Mouse (Mus musculus): Measurements from ENCODE around the gene Parp16. TPM values are rescaled to one million over a fixed set of nuclear protein-coding genes. Genes with fewer than 3 reads are reported as not detected.

Gene Parp16
- polyA plus RNA-seq, 1 experiment from 2014 or later: 5.7 TPM

- 34% methylated on average over 4 of the region's 4 CpGs for WGBS
- no peaks in the 10 kb centered on the region for H3K27me3 ChIP-seq (ENCODE audit: control insufficient read depth, insufficient read depth, low read depth, low read length)
- H3K27ac ChIP-seq (ENCODE audit: low read length): 0 out of 2 replicates have a peak overlapping the region, but pooled peaks have one; percentile 3
- H3K9me3 ChIP-seq (ENCODE audit: control insufficient read depth, low read length): no peaks in the 10 kb centered on the region
- H3K4me1 ChIP-seq (replicated peaks; ENCODE audit: control insufficient read depth, insufficient read depth, low read length): peaks cover 12% of the 10 kb centered on the region
- peak; percentile 56 for ATAC-seq (ENCODE audit: low read depth)
- no peak overlapping the region for H3K4me3 ChIP-seq (ENCODE audit: low read length)
- H3K36me3 ChIP-seq (ENCODE audit: control insufficient read depth, insufficient read depth, low read length): no peaks in the 10 kb centered on the region
- no peak overlapping the region for H3K4me2 ChIP-seq (ENCODE audit: low read depth, low read length)
- H3K9ac ChIP-seq (ENCODE audit: low read length): no peak overlapping the region
Observed at GRCm38 (mm10) chr9:65243249-65243648, 48.1 kb downstream of the Parp16 start.

DNA sequence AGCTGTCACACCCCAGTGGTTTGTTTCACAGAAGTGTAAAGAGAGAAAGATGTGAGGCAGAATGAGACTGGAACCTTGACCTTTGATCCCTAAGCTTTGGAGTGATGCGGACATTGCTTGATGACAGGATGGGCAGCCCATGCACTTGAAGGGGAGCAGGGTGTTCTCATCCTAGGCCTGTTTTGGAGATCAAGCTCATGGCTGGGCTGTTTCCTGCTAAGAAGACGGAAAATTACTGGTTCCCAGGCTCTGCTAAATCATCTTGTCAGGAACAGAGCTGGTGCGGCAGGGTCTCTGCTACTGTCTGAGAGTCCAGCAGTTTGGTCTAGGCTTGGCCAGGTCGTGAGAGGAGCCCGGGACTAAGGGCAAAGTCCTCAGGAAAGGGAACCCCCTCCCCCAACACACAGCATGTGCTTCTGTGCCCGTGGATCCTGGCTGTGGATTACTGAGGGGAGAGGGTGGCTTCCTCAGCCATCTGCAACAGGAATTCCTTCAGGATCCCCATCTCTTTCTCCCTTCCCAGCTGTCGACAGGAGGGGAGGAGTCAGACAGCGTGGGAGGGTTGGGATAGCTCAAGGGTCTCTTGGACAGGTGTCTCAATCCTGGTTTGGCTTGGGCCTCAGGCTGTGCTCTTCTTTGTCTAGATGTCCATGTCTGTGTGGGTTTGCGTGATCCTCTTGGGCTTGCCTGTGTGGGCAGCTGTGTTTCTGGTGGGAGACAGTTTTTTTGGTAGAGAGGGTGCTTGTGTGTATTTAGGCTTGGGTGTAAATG, 49.1 kb downstream of the Parp16 start:
- Histone ChIP-seq H3K36me3 (ENCODE audit: control insufficient read depth, insufficient read depth, low read length) (no peaks in the 10 kb centered on the region), H3K27me3 (ENCODE audit: control insufficient read depth, insufficient read depth, low read depth, low read length) (no peaks in the 10 kb centered on the region)
- WGBS: 39% methylated on average over 9 of the region's 9 CpGs

GRCm38 (mm10) chr9:65247502-65248376, 52.6 kb downstream of the Parp16 start:
- H3K9ac ChIP-seq (ENCODE audit: low read length): no peak overlapping the region
- no peak overlapping the region for H3K4me3 ChIP-seq (ENCODE audit: low read length)
- H3K4me1 ChIP-seq (replicated peaks; ENCODE audit: control insufficient read depth, insufficient read depth, low read length): peaks cover 10% of the 10 kb centered on the region
- peak; percentile 45; the same call in 1 of the 2 replicates for ATAC-seq (ENCODE audit: low read depth)
- H3K27ac ChIP-seq (ENCODE audit: low read length): no peak overlapping the region
- 55% methylated on average over 16 of the region's 16 CpGs for WGBS
- H3K9me3 ChIP-seq (ENCODE audit: control insufficient read depth, low read length): no peaks in the 10 kb centered on the region
- no peak overlapping the region for H3K4me2 ChIP-seq (ENCODE audit: low read depth, low read length)
- H3K27me3 ChIP-seq (ENCODE audit: control insufficient read depth, insufficient read depth, low read depth, low read length): no peaks in the 10 kb centered on the region
- H3K36me3 ChIP-seq (ENCODE audit: control insufficient read depth, insufficient read depth, low read length): no peaks in the 10 kb centered on the region

More for the DNA sequence above, 49.1 kb downstream of the Parp16 start:
- Histone ChIP-seq H3K4me1 (replicated peaks; ENCODE audit: control insufficient read depth, insufficient read depth, low read length) (peaks cover 10% of the 10 kb centered on the region), H3K4me3 (ENCODE audit: low read length) (no peak overlapping the region), H3K27ac (ENCODE audit: low read length) (no peak overlapping the region), H3K4me2 (ENCODE audit: low read depth, low read length) (no peak overlapping the region), H3K9me3 (ENCODE audit: control insufficient read depth, low read length) (no peaks in the 10 kb centered on the region), H3K9ac (ENCODE audit: low read length) (no peak overlapping the region)
- ATAC-seq (ENCODE audit: low read depth): no peak

DNA sequence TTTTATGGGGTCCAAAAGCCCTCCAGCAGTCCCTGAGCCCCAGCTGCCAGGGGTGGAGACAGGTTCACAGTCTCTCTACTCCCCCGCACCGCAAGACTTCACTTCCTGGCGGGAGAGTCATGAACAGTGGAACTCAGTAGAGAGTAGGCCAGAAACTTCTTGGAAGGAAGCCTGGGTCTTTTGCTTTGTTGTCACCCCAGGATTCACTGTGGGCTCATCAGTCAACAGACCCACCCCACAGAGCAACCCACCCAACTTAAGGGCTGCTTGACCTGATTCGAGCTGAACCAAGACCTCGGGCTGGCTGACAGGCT, 53.2 kb downstream of the Parp16 start:
- Histone ChIP-seq H3K4me1 (replicated peaks; ENCODE audit: control insufficient read depth, insufficient read depth, low read length) (peaks cover 8% of the 10 kb centered on the region), H3K9me3 (ENCODE audit: control insufficient read depth, low read length) (no peaks in the 10 kb centered on the region), H3K4me2 (ENCODE audit: low read depth, low read length) (no peak overlapping the region), H3K27ac (ENCODE audit: low read length) (no peak overlapping the region), H3K27me3 (ENCODE audit: control insufficient read depth, insufficient read depth, low read depth, low read length) (no peaks in the 10 kb centered on the region), H3K4me3 (ENCODE audit: low read length) (no peak overlapping the region), H3K36me3 (ENCODE audit: control insufficient read depth, insufficient read depth, low read length) (no peaks in the 10 kb centered on the region), H3K9ac (ENCODE audit: low read length) (no peak overlapping the region)
- 0 out of 2 replicates have a peak, but pooled peaks have one; percentile 20 for ATAC-seq (ENCODE audit: low read depth)
- WGBS: 66% methylated on average over 5 of the region's 5 CpGs

GRCm38 (mm10) chr9:65252026-65252425, 56.9 kb downstream of the Parp16 start:
- 59% methylated on average over 3 of the region's 3 CpGs for WGBS
- Histone ChIP-seq H3K36me3 (ENCODE audit: control insufficient read depth, insufficient read depth, low read length) (no peaks in the 10 kb centered on the region), H3K4me3 (ENCODE audit: low read length) (no peak overlapping the region), H3K9ac (ENCODE audit: low read length) (no peak overlapping the region), H3K4me2 (ENCODE audit: low read depth, low read length) (no peak overlapping the region), H3K9me3 (ENCODE audit: control insufficient read depth, low read length) (no peaks in the 10 kb centered on the region), H3K4me1 (replicated peaks; ENCODE audit: control insufficient read depth, insufficient read depth, low read length) (peaks cover 3% of the 10 kb centered on the region; the same call in 1 of the 2 replicates), H3K27me3 (ENCODE audit: control insufficient read depth, insufficient read depth, low read depth, low read length) (no peaks in the 10 kb centered on the region), H3K27ac (ENCODE audit: low read length) (no peak overlapping the region)
- ATAC-seq (ENCODE audit: low read depth): no peak

- Histone ChIP-seq H3K36me3 (ENCODE audit: control insufficient read depth, insufficient read depth, low read length) (no peaks in the 10 kb centered on the region), H3K4me1 (replicated peaks; ENCODE audit: control insufficient read depth, insufficient read depth, low read length) (no peaks in the 10 kb centered on the region), H3K9me3 (ENCODE audit: control insufficient read depth, low read length) (no peaks in the 10 kb centered on the region), H3K27ac (ENCODE audit: low read length) (no peak overlapping the region), H3K9ac (ENCODE audit: low read length) (no peak overlapping the region), H3K27me3 (ENCODE audit: control insufficient read depth, insufficient read depth, low read depth, low read length) (no peaks in the 10 kb centered on the region), H3K4me2 (ENCODE audit: low read depth, low read length) (no peak overlapping the region), H3K4me3 (ENCODE audit: low read length) (no peak overlapping the region)
- no peak for ATAC-seq (ENCODE audit: low read depth)
- WGBS: 73% methylated on average over 11 of the region's 11 CpGs
Observed at GRCm38 (mm10) chr9:65255906-65256600, 60.9 kb downstream of the Parp16 start.

DNA sequence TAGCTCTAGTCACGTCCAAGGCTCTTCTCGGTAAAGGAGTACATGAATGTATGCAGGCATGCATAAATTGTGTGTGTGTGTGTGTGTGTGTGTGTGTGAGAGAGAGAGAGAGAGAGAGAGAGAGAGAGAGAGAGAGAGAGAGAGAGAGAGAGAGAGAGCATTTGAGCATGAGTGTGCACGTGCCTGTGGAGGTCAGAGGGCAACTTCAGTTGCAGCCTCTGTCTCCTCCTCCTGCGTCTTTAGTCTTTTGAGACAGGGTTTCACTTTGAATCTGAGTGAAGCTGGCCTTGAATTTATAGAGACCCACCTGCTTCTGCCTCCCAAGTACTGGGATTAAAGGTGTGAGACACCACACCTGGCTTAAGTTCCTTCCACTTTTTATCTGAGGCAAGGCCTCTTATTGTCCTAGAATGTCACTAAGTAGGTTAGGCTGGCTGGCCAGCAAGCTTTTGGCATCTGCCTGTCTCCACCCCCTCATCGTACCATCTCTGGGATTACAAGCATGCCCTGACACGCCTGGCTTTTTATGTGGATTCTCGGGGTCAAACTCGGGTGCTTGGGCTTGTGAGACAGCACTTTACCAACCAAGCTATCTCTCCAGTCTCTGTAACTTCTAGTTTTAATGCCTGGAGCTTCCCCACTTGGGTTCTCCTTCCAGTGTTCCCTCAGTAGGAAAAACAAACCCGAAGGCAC, 62.2 kb downstream of the Parp16 start:
- 63% methylated on average over 9 of the region's 9 CpGs for WGBS
- no peaks in the 10 kb centered on the region for H3K27me3 ChIP-seq (ENCODE audit: control insufficient read depth, insufficient read depth, low read depth, low read length)
- H3K9ac ChIP-seq (ENCODE audit: low read length): no peak overlapping the region
- no peaks in the 10 kb centered on the region for H3K9me3 ChIP-seq (ENCODE audit: control insufficient read depth, low read length)
- H3K36me3 ChIP-seq (ENCODE audit: control insufficient read depth, insufficient read depth, low read length): no peaks in the 10 kb centered on the region
- no peak overlapping the region for H3K4me2 ChIP-seq (ENCODE audit: low read depth, low read length)
- no peak for ATAC-seq (ENCODE audit: low read depth)
- no peaks in the 10 kb centered on the region for H3K4me1 ChIP-seq (replicated peaks; ENCODE audit: control insufficient read depth, insufficient read depth, low read length)
- H3K4me3 ChIP-seq (ENCODE audit: low read length): no peak overlapping the region
- no peak overlapping the region for H3K27ac ChIP-seq (ENCODE audit: low read length)

DNA sequence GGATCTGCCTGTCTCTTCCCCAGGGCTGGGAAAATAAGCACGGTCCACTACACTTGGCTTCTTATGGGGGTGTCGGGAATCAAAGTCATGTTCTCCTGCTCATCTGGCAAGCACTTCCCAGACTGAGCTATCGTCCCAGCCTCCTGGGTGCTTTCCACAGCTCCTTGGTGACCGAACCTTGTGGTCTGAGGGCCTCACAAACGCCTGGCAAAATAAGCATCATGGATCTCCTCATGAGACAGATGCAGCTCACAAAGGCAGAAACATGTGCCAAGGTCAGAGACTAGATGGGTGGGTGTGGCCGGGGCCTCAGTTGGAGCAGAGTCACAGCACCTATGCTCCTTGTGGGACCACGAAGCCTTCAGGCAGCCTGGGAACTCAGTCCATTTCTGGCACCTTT, 64.2 kb downstream of the Parp16 start:
- Histone ChIP-seq H3K4me1 (replicated peaks; ENCODE audit: control insufficient read depth, insufficient read depth, low read length) (no peaks in the 10 kb centered on the region), H3K4me2 (ENCODE audit: low read depth, low read length) (no peak overlapping the region), H3K9me3 (ENCODE audit: control insufficient read depth, low read length) (no peaks in the 10 kb centered on the region), H3K27ac (ENCODE audit: low read length) (no peak overlapping the region), H3K27me3 (ENCODE audit: control insufficient read depth, insufficient read depth, low read depth, low read length) (no peaks in the 10 kb centered on the region), H3K4me3 (ENCODE audit: low read length) (no peak overlapping the region), H3K36me3 (ENCODE audit: control insufficient read depth, insufficient read depth, low read length) (no peaks in the 10 kb centered on the region), H3K9ac (ENCODE audit: low read length) (no peak overlapping the region)
- 67% methylated on average over 7 of the region's 7 CpGs for WGBS
- no peak for ATAC-seq (ENCODE audit: low read depth)

All from lung, embryonic 16.5 days (tissue).